Mouse (Mus musculus): Measurements from ENCODE around the gene Esr1. TPM values are rescaled to one million over a fixed set of nuclear protein-coding genes. Genes with fewer than 3 reads are reported as not detected.

Esr1 gene
- polyA plus RNA-seq, 1 experiment, result 0.40 TPM

GRCm38 (mm10) chr10:4683711-4684265 lies 72.4 kb downstream of the Esr1 start:
- H3K4me3 ChIP-seq (ENCODE audit: insufficient read depth, poor library complexity, severe bottlenecking), result no peak overlapping the region
- TF ChIP-seq FOSL1 (IDR thresholded peaks at IDR 0.05; ENCODE audit: insufficient read depth, low read length, poor library complexity, severe bottlenecking), result no peak
- no peak for TF ChIP-seq CEBPB (IDR thresholded peaks at IDR 0.05; ENCODE audit: low read depth)
- TF ChIP-seq USF1 (IDR thresholded peaks at IDR 0.05; ENCODE audit: low read depth), result no peak
- no peak for TF ChIP-seq CTCF (IDR thresholded peaks at IDR 0.05; ENCODE audit: control insufficient read depth, insufficient read depth, insufficient read length)
- no peak for TF ChIP-seq MYOD1 (IDR thresholded peaks at IDR 0.05; ENCODE audit: control insufficient read depth, insufficient read length, low read depth)
- H3K27me3 ChIP-seq (ENCODE audit: control insufficient read depth, insufficient read depth, insufficient read length), result no peaks in the 10 kb centered on the region
- no peaks in the 10 kb centered on the region for H3K79me3 ChIP-seq (ENCODE audit: low read depth)
- no peak overlapping the region for H3ac ChIP-seq (ENCODE audit: control insufficient read depth, insufficient read length, low read depth)
- H3K36me3 ChIP-seq (ENCODE audit: control insufficient read depth, insufficient read depth), result no peaks in the 10 kb centered on the region
- H3K79me2 ChIP-seq (ENCODE audit: control insufficient read depth, insufficient read depth), result no peaks in the 10 kb centered on the region

GRCm38 (mm10) chr10:4694336-4694865 lies 83.0 kb downstream of the Esr1 start:
- no peak overlapping the region for H3ac ChIP-seq (ENCODE audit: control insufficient read depth, insufficient read length, low read depth)
- no peaks in the 10 kb centered on the region for H3K36me3 ChIP-seq (ENCODE audit: control insufficient read depth, insufficient read depth)
- no peaks in the 10 kb centered on the region for H3K79me2 ChIP-seq (ENCODE audit: control insufficient read depth, insufficient read depth)
- TF ChIP-seq USF1 (IDR thresholded peaks at IDR 0.05; ENCODE audit: low read depth), result no peak
- TF ChIP-seq MYOD1 (IDR thresholded peaks at IDR 0.05; ENCODE audit: control insufficient read depth, insufficient read length, low read depth), result no peak
- no peak for TF ChIP-seq FOSL1 (IDR thresholded peaks at IDR 0.05; ENCODE audit: insufficient read depth, low read length, poor library complexity, severe bottlenecking)
- TF ChIP-seq CTCF (IDR thresholded peaks at IDR 0.05; ENCODE audit: control insufficient read depth, insufficient read depth, insufficient read length), result no peak
- TF ChIP-seq CEBPB (IDR thresholded peaks at IDR 0.05; ENCODE audit: low read depth), result no peak
- no peak for TF ChIP-seq MYOG (IDR thresholded peaks at IDR 0.05; ENCODE audit: control insufficient read depth, extremely low read depth, insufficient read length)
- no peak for TF ChIP-seq MAX (IDR thresholded peaks at IDR 0.05)
- no peaks in the 10 kb centered on the region for H3K27me3 ChIP-seq (ENCODE audit: control insufficient read depth, insufficient read depth, insufficient read length)
- no peak overlapping the region for H3K4me3 ChIP-seq (ENCODE audit: insufficient read depth, poor library complexity, severe bottlenecking)
- no peaks in the 10 kb centered on the region for H3K79me3 ChIP-seq (ENCODE audit: low read depth)

GRCm38 (mm10) chr10:4709915-4710314 lies 98.5 kb downstream of the Esr1 start:
- H3K4me3 ChIP-seq (ENCODE audit: insufficient read depth, poor library complexity, severe bottlenecking), result no peak overlapping the region
- no peaks in the 10 kb centered on the region for H3K79me2 ChIP-seq (ENCODE audit: control insufficient read depth, insufficient read depth)
- H3ac ChIP-seq (ENCODE audit: control insufficient read depth, insufficient read length, low read depth), result peak overlapping the region; percentile 41
- no peaks in the 10 kb centered on the region for H3K27me3 ChIP-seq (ENCODE audit: control insufficient read depth, insufficient read depth, insufficient read length)
- no peaks in the 10 kb centered on the region for H3K36me3 ChIP-seq (ENCODE audit: control insufficient read depth, insufficient read depth)
- no peaks in the 10 kb centered on the region for H3K79me3 ChIP-seq (ENCODE audit: low read depth)
- TF ChIP-seq MYOD1 (IDR thresholded peaks at IDR 0.05; ENCODE audit: control insufficient read depth, insufficient read length, low read depth), result no peak
- no peak for TF ChIP-seq FOSL1 (IDR thresholded peaks at IDR 0.05; ENCODE audit: insufficient read depth, low read length, poor library complexity, severe bottlenecking)
- TF ChIP-seq MAX (IDR thresholded peaks at IDR 0.05), result no peak
- TF ChIP-seq CEBPB (IDR thresholded peaks at IDR 0.05; ENCODE audit: low read depth), result no peak
- TF ChIP-seq MYOG (IDR thresholded peaks at IDR 0.05; ENCODE audit: control insufficient read depth, extremely low read depth, insufficient read length), result no peak
- no peak for TF ChIP-seq USF1 (IDR thresholded peaks at IDR 0.05; ENCODE audit: low read depth)
- no peak for TF ChIP-seq CTCF (IDR thresholded peaks at IDR 0.05; ENCODE audit: control insufficient read depth, insufficient read depth, insufficient read length)

- no peaks in the 10 kb centered on the region for H3K27me3 ChIP-seq (ENCODE audit: control insufficient read depth, insufficient read depth, insufficient read length)
- no peaks in the 10 kb centered on the region for H3K79me3 ChIP-seq (ENCODE audit: low read depth)
- H3K4me3 ChIP-seq (ENCODE audit: insufficient read depth, poor library complexity, severe bottlenecking), result no peak overlapping the region
- no peaks in the 10 kb centered on the region for H3K79me2 ChIP-seq (ENCODE audit: control insufficient read depth, insufficient read depth)
- TF ChIP-seq MYOD1 (IDR thresholded peaks at IDR 0.05; ENCODE audit: control insufficient read depth, insufficient read length, low read depth), result no peak
- TF ChIP-seq USF1 (IDR thresholded peaks at IDR 0.05; ENCODE audit: low read depth), result no peak
- TF ChIP-seq CTCF (IDR thresholded peaks at IDR 0.05; ENCODE audit: control insufficient read depth, insufficient read depth, insufficient read length), result no peak
- no peak for TF ChIP-seq CEBPB (IDR thresholded peaks at IDR 0.05; ENCODE audit: low read depth)
- no peak for TF ChIP-seq FOSL1 (IDR thresholded peaks at IDR 0.05; ENCODE audit: insufficient read depth, low read length, poor library complexity, severe bottlenecking)
- no peak for TF ChIP-seq MYOG (IDR thresholded peaks at IDR 0.05; ENCODE audit: control insufficient read depth, extremely low read depth, insufficient read length)
- no peak for TF ChIP-seq MAX (IDR thresholded peaks at IDR 0.05)
- no peaks in the 10 kb centered on the region for H3K36me3 ChIP-seq (ENCODE audit: control insufficient read depth, insufficient read depth)
- no peak overlapping the region for H3ac ChIP-seq (ENCODE audit: control insufficient read depth, insufficient read length, low read depth)
These were observed 100.0 kb downstream of the Esr1 start for GRCm38 (mm10) chr10:4711434-4711833.

GRCm38 (mm10) chr10:4712061-4712908 lies 100.9 kb downstream of the Esr1 start:
- no peak overlapping the region for H3K4me3 ChIP-seq (ENCODE audit: insufficient read depth, poor library complexity, severe bottlenecking)
- H3K79me2 ChIP-seq (ENCODE audit: control insufficient read depth, insufficient read depth), result no peaks in the 10 kb centered on the region
- H3K27me3 ChIP-seq (ENCODE audit: control insufficient read depth, insufficient read depth, insufficient read length), result no peaks in the 10 kb centered on the region
- H3K79me3 ChIP-seq (ENCODE audit: low read depth), result no peaks in the 10 kb centered on the region
- no peaks in the 10 kb centered on the region for H3K36me3 ChIP-seq (ENCODE audit: control insufficient read depth, insufficient read depth)
- TF ChIP-seq FOSL1 (IDR thresholded peaks at IDR 0.05; ENCODE audit: insufficient read depth, low read length, poor library complexity, severe bottlenecking) (no peak), CTCF (IDR thresholded peaks at IDR 0.05; ENCODE audit: control insufficient read depth, insufficient read depth, insufficient read length) (no peak), USF1 (IDR thresholded peaks at IDR 0.05; ENCODE audit: low read depth) (no peak), MYOG (IDR thresholded peaks at IDR 0.05; ENCODE audit: control insufficient read depth, extremely low read depth, insufficient read length) (no peak)
- no peak overlapping the region for H3ac ChIP-seq (ENCODE audit: control insufficient read depth, insufficient read length, low read depth)
